Mouse (Mus musculus): ENCODE measurements around the gene Gm17542. TPM values are rescaled to one million over a fixed set of nuclear protein-coding genes. Genes with fewer than 3 reads are reported as not detected.

Gene Gm17542
- total and polyA plus RNA-seq, 3 experiments: not detected

DNA sequence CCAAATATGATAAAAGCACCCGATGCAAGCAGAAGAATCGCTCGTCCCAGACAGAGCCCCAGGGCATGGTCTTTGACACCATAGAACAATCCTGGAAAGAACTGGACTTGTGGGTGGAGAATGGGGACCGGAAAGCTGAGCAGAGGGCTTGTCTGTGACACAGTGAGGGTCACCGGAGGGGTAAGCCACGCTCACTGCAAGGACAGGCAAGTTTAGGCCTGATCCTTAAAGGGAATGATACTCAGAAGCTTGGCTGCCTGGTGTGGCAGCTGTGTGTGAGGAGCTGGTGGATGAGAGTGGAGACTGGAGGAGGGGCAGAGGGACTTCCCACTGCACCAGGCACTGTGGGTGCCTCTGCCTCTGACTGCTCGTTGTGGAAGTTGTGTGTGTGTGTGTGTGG, 27.0 kb downstream of the Gm17542 start:
- Histone ChIP-seq H3K79me2 (ENCODE audit: control insufficient read depth, insufficient read depth, low read length, poor library complexity) (no peaks in the 10 kb centered on the region), H3K4me1 (ENCODE audit: control insufficient read depth in 1 of 2, insufficient read depth in 2 of 2, low read length in 2 of 2) (no peaks in the 10 kb centered on the region), H3K4me3 (ENCODE audit: control insufficient read depth in 1 of 2, insufficient read depth in 1 of 2, low read depth in 2 of 2, low read length in 2 of 2) (no peak overlapping the region), H3K36me3 (ENCODE audit: control insufficient read depth in 1 of 2, insufficient read depth in 2 of 2, low read length in 2 of 2) (no peaks in the 10 kb centered on the region), H3K9me3 (replicated peaks; ENCODE audit: insufficient read depth, low read length) (no peaks in the 10 kb centered on the region), H3K27ac (ENCODE audit: control insufficient read depth, low read depth, low read length) (no peak overlapping the region), H3K9ac (ENCODE audit: control insufficient read depth, low read depth, low read length, poor library complexity, severe bottlenecking) (no peak overlapping the region), H3K27me3 (ENCODE audit: control insufficient read depth in 1 of 2, insufficient read depth in 2 of 2, low read length in 2 of 2) (no peaks in the 10 kb centered on the region)
- no peak for DNase-seq (ENCODE audit: low read depth, low spot score)
- TF ChIP-seq MEF2A (IDR thresholded peaks at IDR 0.05; ENCODE audit: extremely low read depth, insufficient replicate concordance, low read depth, low read length, poor library complexity, severe bottlenecking): no peak
- TF ChIP-seq MAX (IDR thresholded peaks at IDR 0.05; ENCODE audit: low read length): no peak
- no peak for TF ChIP-seq MAZ (IDR thresholded peaks at IDR 0.05; ENCODE audit: low read depth, low read length)
- TF ChIP-seq SIN3A (IDR thresholded peaks at IDR 0.05; ENCODE audit: low read length): no peak
- no peak for TF ChIP-seq GABPA (IDR thresholded peaks at IDR 0.05; ENCODE audit: low read depth, low read length)

DNA sequence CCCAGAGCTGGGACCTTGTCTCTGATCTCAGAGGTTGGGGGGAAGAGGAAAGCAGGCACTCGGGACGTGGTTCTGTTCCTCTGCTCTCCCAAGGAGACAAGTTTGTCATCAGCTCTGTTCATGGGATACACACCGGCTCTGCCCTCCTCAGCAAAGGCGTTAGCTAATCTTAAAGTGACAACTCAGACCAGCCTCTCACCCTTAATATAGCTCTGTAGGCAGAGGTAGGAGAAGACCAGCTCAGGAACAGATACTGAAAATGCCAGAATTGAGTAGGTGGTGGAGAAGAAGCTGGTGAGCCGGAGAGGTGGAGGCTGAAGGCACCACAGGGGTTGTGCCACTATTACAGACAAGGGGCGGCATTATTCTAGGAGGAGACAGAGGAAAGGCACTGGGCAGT, 38.7 kb downstream of the Gm17542 start:
- H3K4me3 ChIP-seq (ENCODE audit: control insufficient read depth in 1 of 2, insufficient read depth in 1 of 2, low read depth in 2 of 2, low read length in 2 of 2): no peak overlapping the region
- DNase-seq (ENCODE audit: low read depth, low spot score): no peak
- TF ChIP-seq MAFK (IDR thresholded peaks at IDR 0.05; ENCODE audit: borderline replicate concordance, low read depth, low read length): no peak
- TF ChIP-seq SIN3A (IDR thresholded peaks at IDR 0.05; ENCODE audit: low read length): no peak
- TF ChIP-seq TBP (IDR thresholded peaks at IDR 0.05; ENCODE audit: low read depth, low read length): no peak
- no peak for TF ChIP-seq ELF1 (IDR thresholded peaks at IDR 0.05; ENCODE audit: low read depth, low read length)
- TF ChIP-seq CHD1 (IDR thresholded peaks at IDR 0.05; ENCODE audit: low read depth, low read length): no peak
- TF ChIP-seq MEF2A (IDR thresholded peaks at IDR 0.05; ENCODE audit: extremely low read depth, insufficient replicate concordance, low read depth, low read length, poor library complexity, severe bottlenecking): no peak
- no peak for TF ChIP-seq ZC3H11A (IDR thresholded peaks at IDR 0.05; ENCODE audit: low read depth, low read length)
- no peak for TF ChIP-seq USF1 (IDR thresholded peaks at IDR 0.05; ENCODE audit: low read depth, low read length)
- TF ChIP-seq MXI1 (IDR thresholded peaks at IDR 0.05; ENCODE audit: low read depth, low read length): no peak
- TF ChIP-seq USF2 (IDR thresholded peaks at IDR 0.05; ENCODE audit: borderline replicate concordance in 1 of 2, insufficient read depth in 1 of 2, low read depth in 1 of 2, low read length in 2 of 2): no peak
- TF ChIP-seq POLR2AphosphoS2 (IDR thresholded peaks at IDR 0.05; ENCODE audit: low read length): no peak
- TF ChIP-seq POLR2A (IDR thresholded peaks at IDR 0.05; ENCODE audit: control insufficient read depth in 1 of 2, insufficient read depth in 1 of 2, low read depth in 1 of 2, low read length in 2 of 2, poor library complexity in 1 of 2): no peak
- TF ChIP-seq KAT2A (conservative IDR thresholded peaks at IDR 0.05; ENCODE audit: low read depth, low read length): no peak

More for the DNA sequence above, 38.7 kb downstream of the Gm17542 start:
- Histone ChIP-seq H3K36me3 (ENCODE audit: control insufficient read depth in 1 of 2, insufficient read depth in 2 of 2, low read length in 2 of 2) (no peaks in the 10 kb centered on the region), H3K9ac (ENCODE audit: control insufficient read depth, low read depth, low read length, poor library complexity, severe bottlenecking) (no peak overlapping the region), H3K79me2 (ENCODE audit: control insufficient read depth, insufficient read depth, low read length, poor library complexity) (no peaks in the 10 kb centered on the region), H3K27ac (ENCODE audit: control insufficient read depth, low read depth, low read length) (no peak overlapping the region), H3K4me1 (ENCODE audit: control insufficient read depth in 1 of 2, insufficient read depth in 2 of 2, low read length in 2 of 2) (no peaks in the 10 kb centered on the region), H3K9me3 (replicated peaks; ENCODE audit: insufficient read depth, low read length) (no peaks in the 10 kb centered on the region), H3K27me3 (ENCODE audit: control insufficient read depth in 1 of 2, insufficient read depth in 2 of 2, low read length in 2 of 2) (no peaks in the 10 kb centered on the region)
